Mouse (Mus musculus) stomach, postnatal 0 days (tissue): Measurements from ENCODE around the gene Sik3.

Experiments used
- CTCF ChIP-seq: IDR thresholded peaks from 2 replicates; pipeline ENCODE4 v1.5.1; 2016; ENCODE audit warnings: antibody characterized with exemption, low read depth, mild to moderate bottlenecking, moderate library complexity
- EP300 ChIP-seq: optimal IDR thresholded peaks from 2 replicates; pipeline ENCODE3; 2016; ENCODE audit warnings: antibody characterized with exemption

GRCm38 (mm10) chr9:46196699-46197169 lies 184.1 kb downstream of the Sik3 start:
- no peak for TF ChIP-seq CTCF
- no peak for TF ChIP-seq EP300
